Mouse (Mus musculus) spleen, adult 10 weeks (tissue): ENCODE data around the gene Fbxl4. TPM values are rescaled to one million over a fixed set of nuclear protein-coding genes. Genes with fewer than 3 reads are reported as not detected.

Source experiments
- polyA plus RNA-seq: library from polyadenylated mRNA; stranded (reverse); fragments of 350-450 nt; fragmentation: Illumina TruSeq; extraction: RNeasy Lipid Tissue Mini Kit (QIAGEN cat#74804); gene quantifications from one replicate; pipeline ENCODE4 v1.2.3, GENCODE M21; 2015; ENCODE audit warnings: low replicate concordance; ENCODE audit not compliant: insufficient read depth

Gene Fbxl4
- 18.7 TPM for polyA plus RNA-seq

DNA sequence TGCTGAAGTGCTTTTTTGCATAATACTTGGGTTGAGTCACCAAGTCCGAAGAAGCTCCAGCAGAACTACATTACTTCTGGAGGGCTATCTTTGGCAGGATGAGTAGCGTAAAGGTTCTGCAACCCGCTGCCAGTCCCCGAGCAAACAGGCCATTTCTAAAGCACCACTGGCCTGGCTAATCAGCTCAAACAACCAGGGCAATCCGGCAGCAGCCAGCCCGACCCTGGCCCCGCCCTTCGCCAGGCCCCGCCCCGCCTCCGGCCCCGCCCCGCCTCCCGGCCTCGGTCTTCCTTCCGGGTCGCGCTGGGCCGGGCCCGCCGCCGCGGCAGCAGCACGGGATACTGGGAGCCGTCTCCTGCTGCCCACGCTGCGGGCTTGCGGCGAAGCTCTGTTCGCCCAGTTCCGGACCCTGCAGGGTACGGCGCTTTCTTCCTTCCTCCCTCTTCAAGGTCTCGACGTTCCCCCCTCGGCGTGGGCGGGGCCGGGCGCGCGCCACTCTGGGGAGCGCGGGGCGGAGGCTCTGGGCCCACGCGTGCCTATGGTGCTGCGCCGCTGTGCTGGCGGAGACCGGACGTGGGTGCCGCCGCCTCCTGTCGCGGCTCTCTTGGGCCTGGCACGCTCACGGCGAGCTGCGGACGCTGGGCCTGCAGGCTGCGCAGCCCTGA lies at the start of gene Fbxl4:
Gene Fbxl4 (plus strand): TSS at position 278 of the 665 bp plus-strand sequence.

Other genes with a start within 250 kb of the Fbxl4 start
- not detected for gene Pou3f2, start 130.8 kb downstream of the Fbxl4 start, polyA plus RNA-seq